Mouse (Mus musculus): ENCODE results near the gene 4930404H24Rik. TPM values are rescaled to one million over a fixed set of nuclear protein-coding genes. Genes with fewer than 3 reads are reported as not detected.

Gene 4930404H24Rik
- total RNA-seq, 2 experiments from 2014 or later = 1.4 TPM; not detected in 1

GRCm38 (mm10) chr2:153506385-153506784 is 13.8 kb downstream of the 4930404H24Rik start:
- DNase-seq (ENCODE audit: low spot score in 2 of 2) = no peak
- intact Hi-C loops (cut with DNase I) = no loop called here

GRCm38 (mm10) chr2:153507969-153508368 is 15.4 kb downstream of the 4930404H24Rik start:
- intact Hi-C loops (cut with DNase I) = no loop called here

GRCm38 (mm10) chr2:153508405-153508804 is 15.8 kb downstream of the 4930404H24Rik start:
- intact Hi-C loops (cut with DNase I) = no loop called here
- no peak for DNase-seq (ENCODE audit: low spot score in 2 of 2)

More at GRCm38 (mm10) chr2:153507969-153508368, 15.4 kb downstream of the 4930404H24Rik start:
- no peak for DNase-seq (ENCODE audit: low spot score in 2 of 2)

- intact Hi-C loops (cut with DNase I) = no loop called here
Observed at GRCm38 (mm10) chr2:153509211-153510029, 16.8 kb downstream of the 4930404H24Rik start.

GRCm38 (mm10) chr2:153510136-153510535 is 17.5 kb downstream of the 4930404H24Rik start:
- intact Hi-C loops (cut with DNase I) = no loop called here
- DNase-seq (ENCODE audit: low spot score in 2 of 2) = no peak

More at GRCm38 (mm10) chr2:153509211-153510029, 16.8 kb downstream of the 4930404H24Rik start:
- no peak for DNase-seq (ENCODE audit: low spot score in 2 of 2)

GRCm38 (mm10) chr2:153511562-153511961 is 19.0 kb downstream of the 4930404H24Rik start:
- no peak for DNase-seq (ENCODE audit: low spot score in 2 of 2)
- intact Hi-C loops (cut with DNase I) = no loop called here

GRCm38 (mm10) chr2:153512416-153513323 is 20.1 kb downstream of the 4930404H24Rik start:
- intact Hi-C loops (cut with DNase I) = no loop called here
- no peak for DNase-seq (ENCODE audit: low spot score in 2 of 2)

- no peak for DNase-seq (ENCODE audit: low spot score in 2 of 2)
- intact Hi-C loops (cut with DNase I) = no loop called here
Observed at GRCm38 (mm10) chr2:153513983-153514382, 21.4 kb downstream of the 4930404H24Rik start.

- intact Hi-C loops (cut with DNase I) = no loop called here
- no peak for DNase-seq (ENCODE audit: low spot score in 2 of 2)
Observed at GRCm38 (mm10) chr2:153514497-153515380, 22.1 kb downstream of the 4930404H24Rik start.

- intact Hi-C loops (cut with DNase I) = no loop called here
- no peak for DNase-seq (ENCODE audit: low spot score in 2 of 2)
Observed at GRCm38 (mm10) chr2:153515582-153515981, 23.0 kb downstream of the 4930404H24Rik start.

- DNase-seq (ENCODE audit: low spot score in 2 of 2) = no peak
- intact Hi-C loops (cut with DNase I) = no loop called here
Observed at GRCm38 (mm10) chr2:153516961-153517360, 24.4 kb downstream of the 4930404H24Rik start.

- DNase-seq (ENCODE audit: low spot score in 2 of 2) = no peak
- intact Hi-C loops (cut with DNase I) = no loop called here
Observed at GRCm38 (mm10) chr2:153520057-153520456, 27.5 kb downstream of the 4930404H24Rik start.

GRCm38 (mm10) chr2:153522270-153522669 is 29.7 kb downstream of the 4930404H24Rik start:
- DNase-seq (ENCODE audit: low spot score in 2 of 2) = no peak
- intact Hi-C loops (cut with DNase I) = no loop called here

GRCm38 (mm10) chr2:153523143-153523542 is 30.6 kb downstream of the 4930404H24Rik start:
- intact Hi-C loops (cut with DNase I) = no loop called here

GRCm38 (mm10) chr2:153523656-153524055 is 31.1 kb downstream of the 4930404H24Rik start:
- no peak for DNase-seq (ENCODE audit: low spot score in 2 of 2)
- intact Hi-C loops (cut with DNase I) = no loop called here

More at GRCm38 (mm10) chr2:153523143-153523542, 30.6 kb downstream of the 4930404H24Rik start:
- DNase-seq (ENCODE audit: low spot score in 2 of 2) = no peak

GRCm38 (mm10) chr2:153524727-153525126 is 32.1 kb downstream of the 4930404H24Rik start:
- no peak for DNase-seq (ENCODE audit: low spot score in 2 of 2)
- intact Hi-C loops (cut with DNase I) = loop anchor here (5.0 kb wide), 1 partner anchor 47 kb away; no protein-coding TSS in a partner anchor

- intact Hi-C loops (cut with DNase I) = loop anchor here (5.0 kb wide), 1 partner anchor 49 kb away; no protein-coding TSS in a partner anchor
- DNase-seq (ENCODE audit: low spot score in 2 of 2) = no peak
Observed at GRCm38 (mm10) chr2:153525906-153526311, 33.3 kb downstream of the 4930404H24Rik start.

GRCm38 (mm10) chr2:153526850-153527530 is 34.4 kb downstream of the 4930404H24Rik start:
- intact Hi-C loops (cut with DNase I) = loop anchor here (5.0 kb wide), 1 partner anchor 50 kb away; no protein-coding TSS in a partner anchor
- DNase-seq (ENCODE audit: low spot score in 2 of 2) = no peak

Data from left cerebral cortex, postnatal 14 days (tissue).